Mouse (Mus musculus): Measurements from ENCODE around the gene Zfp39. TPM values are rescaled to one million over a fixed set of nuclear protein-coding genes. Genes with fewer than 3 reads are reported as not detected.

Zfp39 gene
- total RNA-seq (2023), result 3.9 and 4.2 TPM in 2 replicates

GRCm38 (mm10) chr11:58903511-58904409 is at the start of gene Zfp39:
Gene Zfp39 (minus strand): TSS chr11:58904225.

DNA sequence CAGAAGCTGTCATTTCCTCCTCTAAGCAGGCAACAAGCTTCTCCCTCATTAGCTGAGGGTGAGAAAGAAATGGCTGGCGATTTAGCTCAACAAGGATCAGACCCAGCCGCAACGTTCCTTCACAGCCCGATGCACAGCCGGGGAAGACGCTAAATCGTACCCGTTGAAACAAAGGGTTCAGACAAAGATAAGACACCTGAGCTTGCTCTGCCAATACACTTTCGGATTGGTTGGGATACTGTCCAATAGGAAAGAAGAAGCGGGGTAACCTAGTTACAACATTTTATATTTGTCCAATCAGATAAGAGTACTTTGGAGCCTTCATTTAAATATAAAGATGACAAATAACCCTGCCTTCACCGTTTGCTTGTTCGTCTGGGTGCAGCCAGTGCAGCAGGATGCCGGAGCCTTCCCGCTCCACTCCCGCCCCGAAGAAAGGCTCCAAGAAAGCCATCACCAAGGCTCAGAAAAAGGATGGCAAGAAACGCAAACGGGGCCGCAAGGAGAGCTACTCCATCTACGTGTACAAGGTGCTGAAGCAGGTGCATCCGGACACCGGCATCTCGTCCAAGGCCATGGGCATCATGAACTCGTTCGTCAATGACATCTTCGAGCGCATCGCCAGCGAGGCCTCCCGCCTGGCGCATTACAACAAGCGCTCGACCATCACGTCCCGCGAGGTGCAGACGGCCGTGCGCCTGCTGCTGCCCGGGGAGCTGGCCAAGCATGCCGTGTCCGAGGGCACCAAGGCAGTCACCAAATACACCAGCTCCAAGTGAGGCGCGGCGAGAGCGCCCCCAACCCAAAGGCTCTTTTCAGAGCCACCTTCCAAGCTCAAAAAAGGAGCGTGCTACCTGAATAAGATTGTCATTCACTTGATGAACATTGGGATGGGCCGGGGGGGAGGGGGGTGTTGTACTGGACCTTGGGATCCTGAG is 44.8 kb upstream of the Zfp39 start, which contains the start of gene Hist3h2ba:
Gene Hist3h2ba (plus strand): TSS at position 379 of the 938 bp plus-strand sequence.

DNA sequence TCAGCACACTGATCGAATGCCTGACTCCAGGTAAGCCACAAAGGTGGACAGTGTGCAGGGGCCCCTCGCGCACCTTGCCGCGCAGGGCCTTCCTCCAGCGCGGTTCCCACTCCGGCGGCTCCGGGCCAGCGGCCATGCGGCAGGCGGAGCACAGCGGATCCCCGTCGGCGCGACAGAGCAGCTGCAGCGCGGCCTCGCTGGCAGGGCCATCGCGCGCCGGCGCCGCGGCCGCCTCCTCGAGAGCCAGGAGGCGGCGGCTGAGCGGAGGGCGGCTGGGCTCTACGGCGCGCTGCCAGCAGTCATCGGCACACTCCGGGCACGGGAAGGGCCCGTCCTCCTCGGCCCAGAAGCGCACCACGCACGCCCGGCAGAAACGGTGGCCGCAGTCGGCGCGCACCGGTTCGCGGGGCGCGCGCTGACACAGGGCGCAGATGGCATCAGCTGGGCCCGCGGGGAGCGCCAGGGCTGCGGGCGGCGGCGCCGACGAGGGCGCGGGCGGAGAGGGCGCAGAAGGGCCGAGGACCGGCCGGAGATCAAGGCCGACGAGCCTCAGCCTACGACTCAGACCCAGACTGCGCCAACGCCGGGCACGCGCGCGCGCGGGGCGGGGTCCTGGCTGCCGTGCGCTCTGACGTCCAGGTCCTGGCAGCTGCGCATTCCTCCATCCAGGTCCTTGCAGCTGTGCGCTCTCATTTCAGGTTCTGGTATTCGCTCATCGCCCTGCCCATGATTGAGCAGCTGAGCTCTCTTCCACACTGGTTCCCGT is 34.5 kb upstream of the Zfp39 start, which contains the start of gene Rnf187:
Gene Rnf187 (minus strand): TSS at position 595 of the 766 bp plus-strand sequence.

GRCm38 (mm10) chr11:58917745-58918366 is 13.8 kb upstream of the Zfp39 start, which contains the start of gene Btnl10:
Gene Btnl10 (plus strand): TSS chr11:58917908.

GRCm38 (mm10) chr11:58867039-58867953 is 36.7 kb downstream of the Zfp39 start, which contains the start of gene 2810021J22Rik:
Gene 2810021J22Rik (plus strand): TSS chr11:58867216.

GRCm38 (mm10) chr11:58846919-58847461 is 57.0 kb downstream of the Zfp39 start, which contains the start of gene Gm12258:
Gene Gm12258 (plus strand): TSS chr11:58847158.

GRCm38 (mm10) chr11:58838951-58839350 is 65.1 kb downstream of the Zfp39 start, which contains the start of gene Olfr311:
Gene Olfr311 (plus strand): TSS chr11:58839251.

Other genes with a start within 250 kb of the Zfp39 start
- gene Olfr322, start 245.4 kb downstream of the Zfp39 start, total RNA-seq (2023), result not detected in 2 replicates
- gene Olfr320, start 223.1 kb downstream of the Zfp39 start, total RNA-seq (2023), result not detected in 2 replicates
- gene Olfr319, start 205.1 kb downstream of the Zfp39 start, total RNA-seq (2023), result not detected in 2 replicates
- 0.13 and 0.25 TPM in 2 replicates for gene Olfr318, start 180.2 kb downstream of the Zfp39 start, total RNA-seq (2023)
- not detected in 2 replicates for gene Olfr317, start 165.0 kb downstream of the Zfp39 start, total RNA-seq (2023)
- gene Olfr316, start 151.5 kb downstream of the Zfp39 start, total RNA-seq (2023), result not detected in 2 replicates
- gene Olfr315, start 131.0 kb downstream of the Zfp39 start, total RNA-seq (2023), result not detected in 2 replicates
- not detected in 2 replicates for gene Olfr314, start 121.3 kb downstream of the Zfp39 start, total RNA-seq (2023)
- gene Fam183b, start 102.3 kb downstream of the Zfp39 start, total RNA-seq (2023), result not detected in 2 replicates
- gene Olfr313, start 89.2 kb downstream of the Zfp39 start, total RNA-seq (2023), result not detected in 2 replicates
- not detected in 2 replicates for gene Olfr312, start 75.0 kb downstream of the Zfp39 start, total RNA-seq (2023)
- not detected in 2 replicates for gene Olfr311, start 65.0 kb downstream of the Zfp39 start, total RNA-seq (2023)
- 0.52 and 1.7 TPM in 2 replicates for gene Gm12258, start 57.1 kb downstream of the Zfp39 start, total RNA-seq (2023)
- 3.0 and 3.5 TPM in 2 replicates for gene 2810021J22Rik, start 37.0 kb downstream of the Zfp39 start, total RNA-seq (2023)
- 0.63 and 1.7 TPM in 2 replicates for gene Btnl10, start 13.7 kb upstream of the Zfp39 start, total RNA-seq (2023)
- gene Rnf187, start 34.7 kb upstream of the Zfp39 start, total RNA-seq (2023), result 35.2 and 45.4 TPM in 2 replicates
- 6.9 and 10.3 TPM in 2 replicates for gene Hist3h2ba, start 44.7 kb upstream of the Zfp39 start, total RNA-seq (2023)
- 26.3 and 37.6 TPM in 2 replicates for gene Hist3h2a, start 50.5 kb upstream of the Zfp39 start, total RNA-seq (2023)
- gene Trim17, start 50.5 kb upstream of the Zfp39 start, total RNA-seq (2023), result 0.14 TPM in 1 of 2 replicates, not detected in the other
- 56.4 and 85.0 TPM in 2 replicates for gene Trim11, start 73.9 kb upstream of the Zfp39 start, total RNA-seq (2023)
- not detected in 2 replicates for gene Obscn, start 232.2 kb upstream of the Zfp39 start, total RNA-seq (2023)

Data from neutrophil, adult 65 days (primary cell).